Mouse (Mus musculus): ENCODE results near the gene Gm498. TPM values are rescaled to one million over a fixed set of nuclear protein-coding genes. Genes with fewer than 3 reads are reported as not detected.

Gene Gm498
- polyA plus RNA-seq, 2 experiments: not detected

- WGBS (ENCODE audit: insufficient replicate concordance): 55% methylated on average over 8 of the region's 8 CpGs
- no peak for ATAC-seq (ENCODE audit: insufficient read depth)
- no peak for DNase-seq (ENCODE audit: low read depth in 3 of 3, low spot score in 3 of 3)
- H3K36me3 ChIP-seq (replicated peaks; ENCODE audit: control insufficient read depth, insufficient read depth, low read depth): no peaks in the 10 kb centered on the region
- H3K4me2 ChIP-seq (ENCODE audit: low read depth): no peak overlapping the region
- no peaks in the 10 kb centered on the region for H3K4me1 ChIP-seq (replicated peaks; ENCODE audit: control insufficient read depth in 2 of 2, insufficient read depth in 2 of 2, low read length in 1 of 2)
- no peaks in the 10 kb centered on the region for H3K9me3 ChIP-seq (ENCODE audit: control insufficient read depth, low read length)
- no peaks in the 10 kb centered on the region for H3K27me3 ChIP-seq (ENCODE audit: control insufficient read depth, insufficient read depth, low read length)
- TF ChIP-seq EP300 (IDR thresholded peaks at IDR 0.05; ENCODE audit: low read depth): no peak
- no peak for TF ChIP-seq CTCF (IDR thresholded peaks at IDR 0.05; ENCODE audit: low read depth)
- H3K9ac ChIP-seq (replicated peaks): no peak overlapping the region
- no peak overlapping the region for H3K27ac ChIP-seq
- H3K4me3 ChIP-seq (ENCODE audit: insufficient read depth in 1 of 2, low read depth in 2 of 2, low read length in 2 of 2): no peak overlapping the region
Observed at GRCm38 (mm10) chr7:143913611-143914010, 47.0 kb downstream of the Gm498 start.

DNA sequence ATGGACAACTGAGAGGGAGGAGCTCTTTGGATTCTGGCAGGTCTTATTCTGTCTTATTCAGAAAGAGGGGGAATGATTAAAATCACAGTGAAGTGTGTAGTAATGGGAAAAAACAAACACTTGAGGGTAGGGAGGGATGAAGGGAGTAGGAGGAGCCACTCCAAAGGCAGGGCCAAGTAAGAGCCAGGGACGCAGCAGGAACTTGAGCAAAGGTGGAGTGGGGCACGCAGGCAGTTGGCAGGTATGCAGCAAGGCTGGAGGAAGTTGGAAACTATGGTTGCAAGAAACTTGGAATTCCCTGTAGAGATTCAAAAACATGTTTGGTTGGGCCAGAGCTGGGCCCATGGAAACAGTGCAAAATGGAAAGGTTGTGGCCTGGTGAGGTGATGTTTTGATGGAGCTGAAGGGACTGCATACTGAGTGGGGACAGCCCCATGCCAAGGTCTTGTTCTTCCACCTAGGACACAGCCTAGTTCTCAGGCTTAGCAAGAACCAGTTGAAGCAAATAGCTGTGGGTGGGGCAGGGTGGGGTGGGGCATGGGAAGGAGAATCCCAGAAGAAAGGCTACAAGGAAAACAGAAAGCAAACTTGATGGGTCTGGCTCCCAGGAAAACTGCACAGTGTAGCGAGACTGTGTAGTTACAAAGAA is 52.5 kb downstream of the Gm498 start:
- 61% methylated on average over 3 of the region's 3 CpGs for WGBS (ENCODE audit: insufficient replicate concordance)
- no peak for TF ChIP-seq EP300 (IDR thresholded peaks at IDR 0.05; ENCODE audit: low read depth)
- TF ChIP-seq CTCF (IDR thresholded peaks at IDR 0.05; ENCODE audit: low read depth): no peak
- no peaks in the 10 kb centered on the region for H3K36me3 ChIP-seq (replicated peaks; ENCODE audit: control insufficient read depth, insufficient read depth, low read depth)

DNA sequence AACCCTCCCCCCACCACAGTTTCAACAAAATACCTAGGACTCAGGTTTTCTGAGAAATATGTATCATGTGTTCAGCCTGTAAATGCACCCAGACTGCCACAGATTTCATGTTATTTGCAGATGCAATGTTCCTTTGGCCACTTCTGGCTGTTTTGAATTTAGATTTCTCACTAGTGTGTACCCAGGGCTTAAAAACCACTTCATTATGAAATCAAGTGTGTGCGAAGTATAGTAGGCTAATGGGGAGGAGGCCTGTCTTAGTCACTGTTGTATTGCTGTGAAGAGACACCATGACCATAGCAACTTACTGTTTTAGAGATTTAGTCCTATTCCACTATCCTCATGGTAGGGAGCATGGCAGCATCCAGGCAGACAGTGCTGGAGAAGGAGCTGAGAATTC is 63.3 kb downstream of the Gm498 start:
- H3K4me3 ChIP-seq (ENCODE audit: insufficient read depth in 1 of 2, low read depth in 2 of 2, low read length in 2 of 2): no peak overlapping the region
- H3K9me3 ChIP-seq (ENCODE audit: control insufficient read depth, low read length): no peaks in the 10 kb centered on the region
- no peak for TF ChIP-seq CTCF (IDR thresholded peaks at IDR 0.05; ENCODE audit: low read depth)
- no peak for TF ChIP-seq EP300 (IDR thresholded peaks at IDR 0.05; ENCODE audit: low read depth)
- no peaks in the 10 kb centered on the region for H3K4me1 ChIP-seq (replicated peaks; ENCODE audit: control insufficient read depth in 2 of 2, insufficient read depth in 2 of 2, low read length in 1 of 2)
- H3K9ac ChIP-seq (replicated peaks): no peak overlapping the region
- no peak for DNase-seq (ENCODE audit: low read depth in 3 of 3, low spot score in 3 of 3)
- H3K27me3 ChIP-seq (ENCODE audit: control insufficient read depth, insufficient read depth, low read length): no peaks in the 10 kb centered on the region
- no peak overlapping the region for H3K4me2 ChIP-seq (ENCODE audit: low read depth)
- WGBS (ENCODE audit: insufficient replicate concordance): 50% methylated on average over 1 of the region's 1 CpGs
- ATAC-seq (ENCODE audit: insufficient read depth): no peak
- H3K27ac ChIP-seq: no peak overlapping the region
- H3K36me3 ChIP-seq (replicated peaks; ENCODE audit: control insufficient read depth, insufficient read depth, low read depth): no peaks in the 10 kb centered on the region

More for the DNA sequence above, 52.5 kb downstream of the Gm498 start:
- Histone ChIP-seq H3K4me1 (replicated peaks; ENCODE audit: control insufficient read depth in 2 of 2, insufficient read depth in 2 of 2, low read length in 1 of 2) (no peaks in the 10 kb centered on the region), H3K9me3 (ENCODE audit: control insufficient read depth, low read length) (no peaks in the 10 kb centered on the region), H3K9ac (replicated peaks) (no peak overlapping the region), H3K27me3 (ENCODE audit: control insufficient read depth, insufficient read depth, low read length) (no peaks in the 10 kb centered on the region), H3K27ac (no peak overlapping the region), H3K4me2 (ENCODE audit: low read depth) (no peak overlapping the region), H3K4me3 (ENCODE audit: insufficient read depth in 1 of 2, low read depth in 2 of 2, low read length in 2 of 2) (no peak overlapping the region)
- ATAC-seq (ENCODE audit: insufficient read depth) (no peak), DNase-seq (ENCODE audit: low read depth in 3 of 3, low spot score in 3 of 3) (no peak)

GRCm38 (mm10) chr7:143938647-143939046 is 72.0 kb downstream of the Gm498 start:
- TF ChIP-seq CTCF (IDR thresholded peaks at IDR 0.05; ENCODE audit: low read depth): no peak
- no peak for TF ChIP-seq EP300 (IDR thresholded peaks at IDR 0.05; ENCODE audit: low read depth)

GRCm38 (mm10) chr7:143939476-143939875 is 72.8 kb downstream of the Gm498 start:
- 58% methylated on average over 3 of the region's 3 CpGs for WGBS (ENCODE audit: insufficient replicate concordance)
- no peaks in the 10 kb centered on the region for H3K9me3 ChIP-seq (ENCODE audit: control insufficient read depth, low read length)
- no peaks in the 10 kb centered on the region for H3K4me1 ChIP-seq (replicated peaks; ENCODE audit: control insufficient read depth in 2 of 2, insufficient read depth in 2 of 2, low read length in 1 of 2)
- TF ChIP-seq CTCF (IDR thresholded peaks at IDR 0.05; ENCODE audit: low read depth) (no peak), EP300 (IDR thresholded peaks at IDR 0.05; ENCODE audit: low read depth) (no peak)
- no peak for DNase-seq (ENCODE audit: low read depth in 3 of 3, low spot score in 3 of 3)
- H3K4me2 ChIP-seq (ENCODE audit: low read depth): no peak overlapping the region
- H3K9ac ChIP-seq (replicated peaks): no peak overlapping the region
- H3K4me3 ChIP-seq (ENCODE audit: insufficient read depth in 1 of 2, low read depth in 2 of 2, low read length in 2 of 2): no peak overlapping the region
- no peak overlapping the region for H3K27ac ChIP-seq
- H3K27me3 ChIP-seq (ENCODE audit: control insufficient read depth, insufficient read depth, low read length): no peaks in the 10 kb centered on the region
- ATAC-seq (ENCODE audit: insufficient read depth): no peak
- H3K36me3 ChIP-seq (replicated peaks; ENCODE audit: control insufficient read depth, insufficient read depth, low read depth): no peaks in the 10 kb centered on the region

More at GRCm38 (mm10) chr7:143938647-143939046, 72.0 kb downstream of the Gm498 start:
- H3K9me3 ChIP-seq (ENCODE audit: control insufficient read depth, low read length): no peaks in the 10 kb centered on the region
- no peak overlapping the region for H3K4me3 ChIP-seq (ENCODE audit: insufficient read depth in 1 of 2, low read depth in 2 of 2, low read length in 2 of 2)
- H3K9ac ChIP-seq (replicated peaks): no peak overlapping the region
- H3K4me1 ChIP-seq (replicated peaks; ENCODE audit: control insufficient read depth in 2 of 2, insufficient read depth in 2 of 2, low read length in 1 of 2): no peaks in the 10 kb centered on the region
- DNase-seq (ENCODE audit: low read depth in 3 of 3, low spot score in 3 of 3) (no peak), ATAC-seq (ENCODE audit: insufficient read depth) (no peak)
- no peak overlapping the region for H3K27ac ChIP-seq
- H3K36me3 ChIP-seq (replicated peaks; ENCODE audit: control insufficient read depth, insufficient read depth, low read depth): no peaks in the 10 kb centered on the region
- WGBS (ENCODE audit: insufficient replicate concordance): 49% methylated on average over 4 of the region's 4 CpGs
- H3K27me3 ChIP-seq (ENCODE audit: control insufficient read depth, insufficient read depth, low read length): no peaks in the 10 kb centered on the region
- no peak overlapping the region for H3K4me2 ChIP-seq (ENCODE audit: low read depth)
